Mouse (Mus musculus): ENCODE data around the gene Zfr. TPM values are rescaled to one million over a fixed set of nuclear protein-coding genes. Genes with fewer than 3 reads are reported as not detected.

The Zfr gene
- polyA plus RNA-seq (2016; fragmentation: Nextera tagmentation; extraction: Ambion mirVana), result 128 and 132 TPM in 2 replicates

- Histone ChIP-seq H3K27me3 (no peaks in the 10 kb centered on the region), H3K4me2 (replicated peaks) (peak within 1 kb of the TSS; percentile 93), H3K4me1 (peaks cover 6% of the 10 kb centered on the region), H3K9me3 (no peaks in the 10 kb centered on the region), H3K9ac (replicated peaks) (peak within 1 kb of the TSS; percentile 99), H3K36me3 (no peaks in the 10 kb centered on the region), H3K4me3 (peak within 1 kb of the TSS; percentile 100), H3K27ac (replicated peaks) (peak within 1 kb of the TSS; percentile 90)
- under 1% methylated on average over 58 of the region's 59 CpGs for WGBS
- ATAC-seq (ENCODE audit: low FRiP score, low read depth), result peak; percentile 94
Measured at GRCm38 (mm10) chr15:12117242-12118092, at the start of gene Zfr. Zfr (plus strand) TSS chr15:12117831.

DNA sequence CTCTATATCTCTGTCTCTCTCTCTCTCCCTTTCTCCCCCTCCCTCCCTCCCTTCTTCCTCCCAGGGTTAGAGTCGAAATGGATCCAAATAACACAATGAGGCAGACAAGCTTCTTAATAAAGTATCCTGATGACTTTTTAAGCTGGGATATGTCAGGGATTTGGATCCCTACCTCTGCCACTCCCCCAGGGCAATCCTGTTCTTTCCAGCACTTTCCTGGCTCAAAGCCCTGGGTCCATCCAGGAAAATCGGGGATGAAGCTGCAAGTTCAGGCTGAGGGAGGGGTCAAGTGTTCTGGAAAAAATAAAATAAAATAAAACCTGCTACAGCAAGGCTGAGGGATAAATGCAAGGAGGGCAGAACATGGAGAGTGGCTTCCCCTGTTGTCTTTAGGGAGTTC, 49.7 kb upstream of the Zfr start:
- Histone ChIP-seq H3K4me3 (no peak overlapping the region), H3K4me2 (replicated peaks) (no peak overlapping the region), H3K9ac (replicated peaks) (no peak overlapping the region), H3K27me3 (no peaks in the 10 kb centered on the region), H3K9me3 (no peaks in the 10 kb centered on the region), H3K4me1 (0 out of 2 replicates have a peak, but pooled peaks cover 3% of the 10 kb centered on the region), H3K36me3 (no peaks in the 10 kb centered on the region), H3K27ac (replicated peaks) (no peak overlapping the region)
- no peak for ATAC-seq (ENCODE audit: low FRiP score, low read depth)
- WGBS, result 55% methylated on average over 2 of the region's 2 CpGs

GRCm38 (mm10) chr15:12068395-12069218, 49.0 kb upstream of the Zfr start:
- no peak for ATAC-seq (ENCODE audit: low FRiP score, low read depth)
- 69% methylated on average over 9 of the region's 9 CpGs for WGBS

DNA sequence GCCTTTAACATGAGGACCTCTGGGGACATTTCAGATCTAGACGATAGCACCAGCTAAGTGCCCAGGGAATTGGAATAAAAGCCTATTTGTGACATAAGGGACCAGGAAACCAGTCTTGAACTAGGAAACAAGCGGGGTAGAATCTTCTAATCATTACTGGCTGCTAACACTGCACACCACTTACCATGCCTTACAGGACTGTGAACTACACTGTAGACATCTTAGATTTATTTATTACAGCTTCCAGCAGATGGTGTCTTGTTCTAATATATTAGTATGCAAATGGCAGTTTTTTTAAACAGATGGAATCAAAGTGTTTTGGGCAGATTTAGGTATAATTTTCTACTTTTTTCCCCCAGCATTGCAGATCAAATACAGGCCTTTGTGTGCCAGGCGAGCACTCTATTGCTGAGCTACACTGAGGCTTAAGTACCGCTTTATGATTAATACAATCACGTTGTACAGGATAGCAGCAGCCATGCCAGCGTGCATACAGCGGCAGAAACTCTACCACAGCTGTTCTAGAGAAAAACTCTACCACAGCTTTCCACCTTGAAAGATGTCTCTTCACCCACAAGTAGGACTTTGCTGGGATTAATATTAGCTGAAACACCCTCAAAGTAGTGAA, 44.8 kb upstream of the Zfr start:
- H3K36me3 ChIP-seq, result no peaks in the 10 kb centered on the region
- H3K4me2 ChIP-seq (replicated peaks), result no peak overlapping the region
- H3K4me1 ChIP-seq, result 0 out of 2 replicates have a peak, but pooled peaks cover 3% of the 10 kb centered on the region
- 85% methylated on average over 7 of the region's 7 CpGs for WGBS
- no peak overlapping the region for H3K9ac ChIP-seq (replicated peaks)
- no peak for ATAC-seq (ENCODE audit: low FRiP score, low read depth)
- H3K4me3 ChIP-seq, result no peak overlapping the region
- H3K9me3 ChIP-seq, result no peaks in the 10 kb centered on the region
- H3K27ac ChIP-seq (replicated peaks), result no peak overlapping the region
- no peaks in the 10 kb centered on the region for H3K27me3 ChIP-seq

More at GRCm38 (mm10) chr15:12068395-12069218, 49.0 kb upstream of the Zfr start:
- Histone ChIP-seq H3K4me1 (0 out of 2 replicates have a peak, but pooled peaks cover 3% of the 10 kb centered on the region), H3K9ac (replicated peaks) (0 out of 2 replicates have a peak overlapping the region, but pooled peaks have one; percentile 2), H3K4me2 (replicated peaks) (no peak overlapping the region), H3K27ac (replicated peaks) (no peak overlapping the region), H3K27me3 (no peaks in the 10 kb centered on the region), H3K36me3 (no peaks in the 10 kb centered on the region), H3K4me3 (no peak overlapping the region), H3K9me3 (no peaks in the 10 kb centered on the region)

DNA sequence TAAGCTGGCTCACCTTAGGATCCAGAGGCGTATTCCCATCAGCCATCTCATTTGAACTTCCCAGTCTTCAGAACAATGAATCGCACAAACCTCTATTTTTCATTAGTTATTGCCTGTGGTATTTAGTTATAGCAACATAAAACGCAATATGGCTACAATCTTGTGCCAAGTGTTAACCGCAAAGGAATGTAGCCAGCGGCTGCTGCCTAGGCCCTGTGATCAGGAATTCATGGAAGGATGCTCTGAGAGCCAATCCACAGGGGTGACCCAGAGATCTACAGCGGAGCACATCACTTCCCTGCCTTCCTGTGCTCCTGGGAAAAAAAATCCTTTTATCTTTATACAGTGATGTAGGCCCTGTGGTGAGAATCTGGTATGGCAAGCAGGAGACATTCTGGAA, 43.2 kb upstream of the Zfr start:
- Histone ChIP-seq H3K27ac (replicated peaks) (no peak overlapping the region), H3K4me2 (replicated peaks) (no peak overlapping the region), H3K27me3 (no peaks in the 10 kb centered on the region), H3K36me3 (no peaks in the 10 kb centered on the region), H3K9me3 (no peaks in the 10 kb centered on the region), H3K4me3 (no peak overlapping the region), H3K9ac (replicated peaks) (no peak overlapping the region), H3K4me1 (no peaks in the 10 kb centered on the region)
- WGBS, result 93% methylated on average over 6 of the region's 6 CpGs
- no peak for ATAC-seq (ENCODE audit: low FRiP score, low read depth)

DNA sequence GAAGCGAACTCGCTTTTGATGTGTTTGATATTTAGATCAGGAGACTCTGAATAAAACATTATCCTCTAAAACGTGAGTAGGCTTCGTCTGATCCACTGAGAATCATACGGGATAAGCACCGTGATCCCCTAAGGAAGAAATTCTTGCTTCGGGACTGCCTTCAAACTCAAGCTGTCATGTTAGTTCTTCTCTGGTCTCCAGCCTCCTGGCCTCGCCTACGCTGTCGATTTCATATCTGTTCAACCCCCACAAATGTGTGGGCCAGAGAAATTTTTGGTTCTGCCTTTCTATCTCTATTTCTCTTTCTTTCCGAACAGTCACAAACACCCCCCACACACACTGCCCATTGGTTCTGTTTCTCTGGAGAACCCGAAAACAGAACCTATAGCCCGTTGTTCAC, 35.3 kb upstream of the Zfr start:
- Histone ChIP-seq H3K4me1 (no peaks in the 10 kb centered on the region), H3K27ac (replicated peaks) (no peak overlapping the region), H3K9ac (replicated peaks) (no peak overlapping the region), H3K4me3 (no peak overlapping the region), H3K27me3 (no peaks in the 10 kb centered on the region), H3K4me2 (replicated peaks) (no peak overlapping the region), H3K9me3 (no peaks in the 10 kb centered on the region), H3K36me3 (no peaks in the 10 kb centered on the region)
- no peak for ATAC-seq (ENCODE audit: low FRiP score, low read depth)
- WGBS, result 94% methylated on average over 13 of the region's 13 CpGs

- WGBS, result 69% methylated on average over 6 of the region's 6 CpGs
- H3K4me3 ChIP-seq, result no peak overlapping the region
- ATAC-seq (ENCODE audit: low FRiP score, low read depth), result no peak
Measured at GRCm38 (mm10) chr15:12084164-12084563, 33.5 kb upstream of the Zfr start.

DNA sequence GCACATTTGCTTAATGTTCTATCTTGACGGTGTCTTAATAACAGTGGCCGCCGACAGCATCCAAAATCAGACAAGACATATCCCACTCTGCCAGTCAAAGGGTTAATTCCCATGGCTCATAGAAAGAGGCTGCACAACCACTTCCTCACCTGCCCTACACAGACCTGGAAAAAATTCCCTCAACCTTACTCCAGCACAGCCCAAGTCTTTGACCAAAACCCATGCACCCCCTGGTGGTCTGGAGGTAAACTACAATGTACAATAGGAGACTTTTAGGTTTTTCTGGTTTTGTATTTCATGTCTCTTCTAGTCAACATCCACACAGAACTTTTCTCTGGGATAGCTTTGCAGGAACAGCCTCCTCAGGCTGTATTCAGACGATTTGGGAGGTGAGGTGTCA, 32.8 kb upstream of the Zfr start:
- H3K36me3 ChIP-seq, result no peaks in the 10 kb centered on the region
- no peak overlapping the region for H3K4me2 ChIP-seq (replicated peaks)
- H3K4me3 ChIP-seq, result no peak overlapping the region
- no peaks in the 10 kb centered on the region for H3K4me1 ChIP-seq
- no peak overlapping the region for H3K9ac ChIP-seq (replicated peaks)
- no peaks in the 10 kb centered on the region for H3K9me3 ChIP-seq
- H3K27me3 ChIP-seq, result no peaks in the 10 kb centered on the region
- no peak for ATAC-seq (ENCODE audit: low FRiP score, low read depth)
- no peak overlapping the region for H3K27ac ChIP-seq (replicated peaks)
- WGBS, result 77% methylated on average over 4 of the region's 4 CpGs

More at GRCm38 (mm10) chr15:12084164-12084563, 33.5 kb upstream of the Zfr start:
- no peak overlapping the region for H3K4me2 ChIP-seq (replicated peaks)
- H3K36me3 ChIP-seq, result no peaks in the 10 kb centered on the region
- no peak overlapping the region for H3K9ac ChIP-seq (replicated peaks)
- H3K4me1 ChIP-seq, result no peaks in the 10 kb centered on the region
- no peak overlapping the region for H3K27ac ChIP-seq (replicated peaks)
- no peaks in the 10 kb centered on the region for H3K27me3 ChIP-seq
- no peaks in the 10 kb centered on the region for H3K9me3 ChIP-seq

- no peak overlapping the region for H3K27ac ChIP-seq (replicated peaks)
- H3K9ac ChIP-seq (replicated peaks), result no peak overlapping the region
- H3K9me3 ChIP-seq, result no peaks in the 10 kb centered on the region
- H3K27me3 ChIP-seq, result no peaks in the 10 kb centered on the region
- no peak overlapping the region for H3K4me3 ChIP-seq
- H3K4me2 ChIP-seq (replicated peaks), result no peak overlapping the region
- no peaks in the 10 kb centered on the region for H3K36me3 ChIP-seq
- 89% methylated on average over 5 of the region's 5 CpGs for WGBS
- ATAC-seq (ENCODE audit: low FRiP score, low read depth), result no peak
- no peaks in the 10 kb centered on the region for H3K4me1 ChIP-seq
Measured at GRCm38 (mm10) chr15:12087634-12088033, 30.0 kb upstream of the Zfr start.

- Histone ChIP-seq H3K4me1 (0 out of 2 replicates have a peak, but pooled peaks cover 1% of the 10 kb centered on the region), H3K27me3 (no peaks in the 10 kb centered on the region), H3K9me3 (no peaks in the 10 kb centered on the region), H3K36me3 (no peaks in the 10 kb centered on the region), H3K27ac (replicated peaks) (no peak overlapping the region), H3K9ac (replicated peaks) (no peak overlapping the region), H3K4me2 (replicated peaks) (no peak overlapping the region), H3K4me3 (no peak overlapping the region)
- WGBS, result 78% methylated on average over 10 of the region's 10 CpGs
- no peak for ATAC-seq (ENCODE audit: low FRiP score, low read depth)
Measured at GRCm38 (mm10) chr15:12088091-12088490, 29.5 kb upstream of the Zfr start.

DNA sequence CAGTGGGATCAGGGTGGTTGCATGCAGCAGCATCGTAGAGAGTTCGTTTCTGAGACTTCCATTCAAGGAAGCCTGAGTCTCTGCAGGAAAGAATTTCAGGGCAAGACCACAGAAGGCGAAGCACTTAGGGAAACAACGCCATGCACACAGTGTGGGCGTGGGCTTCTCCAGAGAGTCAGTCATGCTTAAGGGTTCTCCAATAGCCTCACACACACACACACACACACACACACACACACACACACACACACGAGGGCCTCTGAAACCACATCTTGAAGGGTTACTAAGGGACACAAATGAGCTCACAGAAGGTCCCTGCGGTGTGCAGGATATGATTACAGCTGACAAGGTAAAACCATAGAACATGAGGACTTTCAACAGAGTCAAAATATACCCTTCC, 27.5 kb upstream of the Zfr start:
- H3K27me3 ChIP-seq, result no peaks in the 10 kb centered on the region
- no peak for ATAC-seq (ENCODE audit: low FRiP score, low read depth)
- H3K4me1 ChIP-seq, result peaks cover 12% of the 10 kb centered on the region; the same call in 1 of the 2 replicates
- no peak overlapping the region for H3K27ac ChIP-seq (replicated peaks)
- H3K4me3 ChIP-seq, result no peak overlapping the region
- no peak overlapping the region for H3K4me2 ChIP-seq (replicated peaks)
- H3K9ac ChIP-seq (replicated peaks), result no peak overlapping the region
- WGBS, result 78% methylated on average over 7 of the region's 7 CpGs
- H3K36me3 ChIP-seq, result no peaks in the 10 kb centered on the region
- H3K9me3 ChIP-seq, result no peaks in the 10 kb centered on the region
